Mouse (Mus musculus) urinary bladder, postnatal 10 days (tissue): ENCODE measurements around the gene Parva.

ENCODE experiments used
- DNase-seq: peaks from one replicate; pipeline ENCODE4 v3.0.0; 2022; ENCODE audit warnings: low spot score

Gene Parva

GRCm38 (mm10) chr7:112427357-112428157 lies at the start of gene Parva:
Gene Parva (plus strand): TSS chr7:112427505.
- DNase-seq: peak; percentile 22

GRCm38 (mm10) chr7:112378056-112378455 lies 49.2 kb upstream of the Parva start:
- no peak for DNase-seq

- DNase-seq: no peak
These were observed 48.8 kb upstream of the Parva start for GRCm38 (mm10) chr7:112378476-112378875.

GRCm38 (mm10) chr7:112386521-112386920 lies 40.8 kb upstream of the Parva start:
- no peak for DNase-seq

DNA sequence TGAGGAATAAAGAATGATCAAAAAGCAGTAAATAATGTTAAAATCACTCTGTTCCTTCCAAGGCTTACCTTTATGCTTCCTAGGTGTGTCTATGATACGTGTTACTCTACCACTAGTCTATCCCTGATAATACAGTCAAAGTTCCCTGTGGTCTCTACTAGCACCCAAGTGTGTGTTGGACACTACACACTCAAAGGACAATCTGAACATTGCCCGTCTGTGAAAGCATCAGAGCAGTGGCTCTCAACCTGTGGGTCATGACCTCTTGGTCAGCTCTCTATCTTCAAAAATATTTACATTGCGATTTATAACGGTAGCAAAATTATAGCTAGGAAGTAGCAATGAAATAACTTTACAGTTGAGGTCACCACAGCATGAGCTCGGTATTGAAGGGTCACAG lies 39.4 kb upstream of the Parva start:
- no peak for DNase-seq

- no peak for DNase-seq
These were observed 38.9 kb upstream of the Parva start for GRCm38 (mm10) chr7:112388363-112388875.

GRCm38 (mm10) chr7:112389611-112390251 lies 37.6 kb upstream of the Parva start:
- no peak for DNase-seq

- no peak for DNase-seq
These were observed 36.9 kb upstream of the Parva start for GRCm38 (mm10) chr7:112390252-112390936.

- no peak for DNase-seq
These were observed 36.2 kb upstream of the Parva start for GRCm38 (mm10) chr7:112390937-112391605.

GRCm38 (mm10) chr7:112397786-112398185 lies 29.5 kb upstream of the Parva start:
- no peak for DNase-seq

DNA sequence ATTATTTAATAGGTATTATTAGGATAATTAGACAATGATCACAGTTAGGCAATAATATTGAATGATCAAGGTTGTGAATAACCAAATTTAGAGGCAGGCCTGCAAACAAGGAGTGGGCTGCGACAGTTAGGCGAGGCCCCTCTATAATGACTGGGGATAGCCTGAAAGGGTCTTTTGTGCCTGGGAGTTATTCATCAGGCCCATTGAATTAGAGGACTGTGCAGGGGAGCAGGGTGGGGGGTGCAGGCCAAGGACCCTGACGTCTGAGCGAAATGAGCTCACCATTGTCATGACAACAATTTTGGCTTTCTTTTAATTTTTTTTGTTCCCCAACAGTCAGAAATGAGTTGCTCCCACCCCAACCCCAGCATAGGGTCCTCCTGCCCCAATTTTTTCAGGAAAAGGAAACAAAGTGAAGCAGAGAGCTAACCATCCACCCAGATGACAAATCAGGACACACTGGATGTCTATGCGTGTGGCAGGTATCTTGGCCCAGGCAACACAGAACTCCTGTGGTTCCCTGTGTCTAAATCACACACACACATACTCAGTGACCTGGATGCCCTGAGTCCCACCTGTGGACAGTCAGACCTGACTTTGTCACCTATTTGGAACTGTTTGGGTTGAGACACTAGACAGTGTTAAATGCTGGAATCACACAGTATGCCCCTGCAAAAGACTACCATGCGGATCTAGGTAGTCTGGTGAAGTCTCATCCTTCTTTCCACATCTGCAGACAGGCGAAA lies 27.7 kb upstream of the Parva start:
- DNase-seq: no peak

DNA sequence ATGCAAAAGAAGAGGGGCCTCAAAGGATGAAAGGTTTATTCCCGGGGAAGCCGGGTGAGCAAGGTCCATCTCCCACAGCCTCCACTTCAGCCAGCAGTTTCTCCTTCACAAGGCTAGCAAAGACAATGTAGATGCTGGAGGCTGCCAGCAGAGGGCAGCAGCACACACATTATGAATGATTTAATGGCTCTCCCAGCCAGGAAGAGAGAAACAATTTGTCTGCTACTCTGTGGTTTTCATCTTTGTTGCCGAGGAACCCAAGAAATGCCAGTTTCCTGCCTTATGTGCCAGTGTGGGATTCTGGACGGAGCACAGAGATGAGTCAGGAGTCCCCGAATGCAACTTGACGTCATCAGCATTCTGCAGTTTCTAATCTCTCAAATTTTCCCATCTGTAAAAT lies 27.1 kb upstream of the Parva start:
- DNase-seq: peak; percentile 37

DNA sequence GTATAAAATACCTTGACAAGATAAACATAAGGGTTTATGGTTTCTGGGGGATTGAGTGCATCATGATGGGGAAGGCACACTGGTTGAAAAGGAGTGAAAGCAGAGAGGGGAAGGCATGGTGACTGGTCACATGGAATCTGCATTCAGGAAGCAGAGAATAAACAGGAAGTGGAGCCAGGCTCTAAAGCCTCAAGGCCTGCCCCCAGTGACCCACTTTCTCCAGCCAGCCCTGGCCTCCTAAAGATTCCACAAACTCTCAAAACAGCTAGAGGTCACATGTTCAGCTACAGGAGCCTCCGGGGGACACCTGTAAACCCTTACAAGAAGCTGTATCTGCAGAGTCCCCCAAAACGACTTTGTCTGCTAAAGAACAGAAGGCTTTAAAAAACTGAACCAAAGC lies 22.2 kb upstream of the Parva start:
- no peak for DNase-seq

DNA sequence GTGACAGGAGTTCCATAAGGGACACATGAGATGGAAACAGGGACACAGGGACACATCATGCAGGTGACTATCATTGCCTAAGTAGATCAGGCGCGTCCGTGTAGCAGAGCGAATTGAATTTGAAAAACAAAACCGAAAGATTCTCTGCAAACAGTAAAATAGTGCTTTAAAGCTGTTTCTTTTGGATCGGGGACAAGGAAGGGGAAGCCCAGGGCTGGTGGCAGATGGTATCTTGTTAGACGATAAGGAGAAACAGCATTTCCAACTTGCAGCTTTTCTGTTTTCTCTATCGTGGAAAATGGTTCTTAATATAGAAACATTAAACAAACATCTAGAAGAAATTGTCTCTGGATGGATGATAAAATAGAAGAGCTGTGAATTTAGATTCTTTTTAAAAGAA lies 21.7 kb upstream of the Parva start:
- DNase-seq: no peak

- no peak for DNase-seq
These were observed 19.7 kb upstream of the Parva start for GRCm38 (mm10) chr7:112407597-112407996.

GRCm38 (mm10) chr7:112409991-112410390 lies 17.3 kb upstream of the Parva start:
- no peak for DNase-seq

DNA sequence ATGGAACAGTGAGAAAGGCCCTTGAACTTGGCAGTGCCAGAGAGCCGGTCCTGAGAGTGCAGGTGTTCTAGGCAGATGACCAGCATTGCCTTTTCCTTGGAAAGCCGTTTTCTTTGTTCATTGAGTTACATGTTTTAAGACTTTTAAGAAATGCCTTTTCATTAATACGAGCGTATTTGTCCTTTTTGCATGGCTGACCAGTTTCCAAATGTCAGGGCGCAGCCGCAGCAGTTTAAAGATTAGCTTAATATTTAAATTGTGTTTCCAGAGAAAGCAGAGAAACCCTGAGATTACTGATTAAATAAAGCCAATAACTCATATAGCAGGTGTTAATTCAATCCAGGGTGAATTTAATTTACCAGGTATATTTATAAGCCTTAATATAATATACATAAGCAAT lies 14.0 kb upstream of the Parva start:
- DNase-seq: no peak

- DNase-seq: no peak
These were observed 11.2 kb upstream of the Parva start for GRCm38 (mm10) chr7:112416058-112416526.

DNA sequence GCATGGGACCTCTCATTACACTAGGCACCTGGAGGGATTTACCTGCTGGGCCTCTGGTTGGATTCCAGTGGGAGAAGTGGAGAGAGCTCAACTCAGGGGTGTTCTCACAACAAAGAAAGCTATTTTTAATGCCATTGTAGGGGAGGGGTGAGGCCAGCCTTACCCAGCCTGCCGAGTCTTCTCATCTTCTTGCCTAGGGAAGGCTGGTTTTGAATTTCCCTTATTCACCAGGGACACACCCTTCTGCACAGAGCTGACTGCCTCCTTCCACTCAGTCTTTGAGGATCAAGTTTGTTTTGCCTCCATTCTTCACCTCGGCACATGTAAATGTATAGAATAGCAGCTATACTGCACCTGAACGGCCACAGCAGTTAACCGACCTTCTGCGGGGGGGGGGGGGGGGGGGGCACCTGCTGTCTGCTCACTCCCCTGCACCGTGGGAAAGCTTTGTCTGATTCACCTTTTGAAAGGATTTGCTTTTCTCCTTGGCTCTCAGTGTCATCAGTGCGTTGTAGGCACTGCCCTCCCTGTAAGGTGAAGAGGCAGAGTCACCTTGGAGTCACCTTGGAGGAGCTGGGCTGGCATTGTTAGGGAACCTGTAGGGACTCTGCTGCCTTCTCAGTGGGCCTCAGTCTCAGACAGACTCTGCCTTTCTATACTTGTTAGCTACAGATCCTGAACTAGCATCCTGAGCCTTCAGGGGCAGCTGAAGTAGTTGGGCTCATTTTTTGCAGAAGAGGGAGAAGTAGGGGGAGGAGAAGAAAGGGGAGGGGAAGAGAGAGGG lies 10.4 kb upstream of the Parva start:
- DNase-seq: no peak

DNA sequence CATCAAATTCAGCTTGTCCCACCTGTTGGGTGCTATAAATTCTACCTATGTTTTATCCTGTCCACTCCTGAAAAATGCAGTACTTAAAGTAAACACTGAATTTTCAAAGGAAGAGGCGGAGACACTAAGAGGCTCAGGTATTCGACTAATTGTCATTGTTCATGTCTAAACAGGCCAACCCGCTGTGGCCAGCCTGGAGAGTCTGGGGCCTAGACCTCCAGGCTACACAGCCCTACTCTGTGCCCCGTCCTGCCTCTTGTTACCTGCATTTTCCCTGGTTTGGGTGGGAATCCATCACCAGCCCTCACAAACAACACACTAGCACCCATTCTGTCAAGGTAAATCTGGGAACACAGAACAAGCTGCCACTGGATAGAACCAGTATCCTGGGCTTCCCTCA lies 9.7 kb upstream of the Parva start:
- DNase-seq: no peak

DNA sequence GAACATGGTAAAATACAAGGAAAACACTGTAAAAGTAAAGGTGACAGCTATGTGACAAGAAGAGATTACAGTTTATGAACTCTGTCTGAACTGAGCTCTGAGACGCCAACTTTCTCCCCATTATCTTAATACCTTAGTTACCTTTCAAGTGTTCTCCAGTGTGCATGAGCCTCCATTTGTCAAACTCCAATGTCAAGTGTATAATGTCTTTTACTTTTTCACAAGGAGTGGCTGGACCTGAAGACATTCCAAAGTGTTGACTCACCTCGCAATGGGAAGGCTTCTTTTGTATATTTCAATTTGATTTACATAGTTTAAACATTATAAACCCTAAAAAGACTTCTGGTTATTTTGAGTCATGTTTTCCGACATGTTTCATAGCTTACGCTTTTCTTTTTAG lies 3.9 kb upstream of the Parva start:
- DNase-seq: no peak
